Mouse (Mus musculus): ENCODE results near the gene Setd1a. TPM values are rescaled to one million over a fixed set of nuclear protein-coding genes. Genes with fewer than 3 reads are reported as not detected.
A peak's percentile ranks its signal among the peaks of the same experiment; 100 is the strongest.

Gene Setd1a
- polyA plus RNA-seq, 1 experiment: 51.7 TPM

DNA sequence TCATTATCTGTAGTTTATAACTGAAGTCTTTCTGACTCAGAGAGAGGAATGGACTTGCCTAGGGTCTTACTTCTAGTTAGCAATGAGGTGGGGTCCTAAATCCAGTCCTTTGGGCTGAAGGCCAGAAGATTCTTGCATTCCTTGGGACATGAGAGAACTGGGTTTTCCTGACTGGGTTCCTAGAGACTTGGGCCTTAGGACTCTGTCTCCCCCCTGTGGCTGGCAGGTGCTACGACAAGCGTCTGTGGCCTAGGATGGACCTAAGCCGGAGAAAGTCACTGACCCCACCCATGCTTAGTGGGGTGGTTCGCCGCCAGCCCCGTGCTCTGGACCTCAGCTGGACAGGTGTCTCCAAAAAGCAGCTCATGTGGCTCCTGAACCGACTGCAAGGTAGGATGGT lies 15.4 kb upstream of the Setd1a start:
- H3K36me3 ChIP-seq (ENCODE audit: control insufficient read depth, insufficient read depth, low read length, poor library complexity, severe bottlenecking): peaks cover 26% of the 10 kb centered on the region
- H3K27me3 ChIP-seq (ENCODE audit: control insufficient read depth, insufficient read depth, low read length, poor library complexity, severe bottlenecking): no peaks in the 10 kb centered on the region
- no peaks in the 10 kb centered on the region for H3K9me3 ChIP-seq (replicated peaks; ENCODE audit: control insufficient read depth, insufficient read depth, low read length, poor library complexity, severe bottlenecking)
- TF ChIP-seq CTCF (IDR thresholded peaks at IDR 0.05; ENCODE audit: low read depth, low read length) (peak; percentile 95), POLR2A (IDR thresholded peaks at IDR 0.05; ENCODE audit: insufficient read depth, low read length) (no peak)
- H3K27ac ChIP-seq (ENCODE audit: insufficient read depth, low read length): no peak overlapping the region
- no peak overlapping the region for H3K4me3 ChIP-seq (ENCODE audit: low read depth, low read length)
- H3K4me1 ChIP-seq (ENCODE audit: control insufficient read depth, insufficient read depth, low read length): no peaks in the 10 kb centered on the region
- no peak overlapping the region for H3K9ac ChIP-seq (ENCODE audit: low read depth, poor library complexity, severe bottlenecking)

DNA sequence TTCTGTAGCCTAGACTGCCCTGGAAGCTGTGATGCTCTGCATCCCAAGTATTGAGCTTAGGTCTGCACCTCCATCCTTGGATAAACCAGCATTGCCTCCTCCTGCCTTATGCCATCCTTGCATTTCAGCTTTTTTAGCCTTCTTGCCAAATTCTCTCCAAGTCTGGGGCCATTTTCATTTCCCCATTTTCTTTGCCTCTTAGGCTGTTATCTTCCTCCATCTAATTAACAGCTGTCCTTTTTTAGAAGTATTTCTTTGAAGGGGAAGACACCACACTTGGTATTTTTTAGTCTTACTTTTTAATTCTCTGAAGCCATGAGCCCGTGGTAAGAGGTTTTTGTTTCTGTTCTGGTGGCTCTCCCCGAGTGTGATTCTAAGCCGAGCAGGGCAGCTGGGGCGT lies 12.8 kb upstream of the Setd1a start:
- no peak overlapping the region for H3K4me3 ChIP-seq (ENCODE audit: low read depth, low read length)
- no peaks in the 10 kb centered on the region for H3K27me3 ChIP-seq (ENCODE audit: control insufficient read depth, insufficient read depth, low read length, poor library complexity, severe bottlenecking)
- H3K27ac ChIP-seq (ENCODE audit: insufficient read depth, low read length): no peak overlapping the region
- peaks cover 21% of the 10 kb centered on the region for H3K36me3 ChIP-seq (ENCODE audit: control insufficient read depth, insufficient read depth, low read length, poor library complexity, severe bottlenecking)
- no peaks in the 10 kb centered on the region for H3K9me3 ChIP-seq (replicated peaks; ENCODE audit: control insufficient read depth, insufficient read depth, low read length, poor library complexity, severe bottlenecking)
- no peaks in the 10 kb centered on the region for H3K4me1 ChIP-seq (ENCODE audit: control insufficient read depth, insufficient read depth, low read length)
- H3K9ac ChIP-seq (ENCODE audit: low read depth, poor library complexity, severe bottlenecking): no peak overlapping the region
- no peak for TF ChIP-seq EP300 (IDR thresholded peaks at IDR 0.05; ENCODE audit: insufficient read depth, low read depth, low read length)

DNA sequence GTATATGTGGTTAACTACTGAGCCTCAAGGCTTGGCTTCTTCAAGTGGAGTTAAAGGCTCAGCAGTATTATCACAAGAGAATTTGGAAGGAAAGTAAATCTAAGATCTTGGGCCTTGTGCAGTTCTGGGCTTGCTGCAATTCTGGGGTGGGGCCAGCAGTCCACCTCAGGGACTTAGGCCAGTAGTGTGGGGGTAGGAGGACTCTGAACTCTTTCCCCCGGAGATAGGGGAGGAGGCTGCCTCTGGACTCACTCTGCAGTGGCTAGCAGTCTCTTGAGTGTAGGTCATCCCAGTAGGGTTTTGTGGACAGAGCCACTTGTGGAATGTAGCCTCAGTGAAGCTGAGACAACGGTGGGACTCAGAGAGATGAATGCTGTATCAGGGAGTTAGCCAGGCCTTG lies 10.7 kb upstream of the Setd1a start:
- Histone ChIP-seq H3K9me3 (replicated peaks; ENCODE audit: control insufficient read depth, insufficient read depth, low read length, poor library complexity, severe bottlenecking) (no peaks in the 10 kb centered on the region), H3K4me1 (ENCODE audit: control insufficient read depth, insufficient read depth, low read length) (no peaks in the 10 kb centered on the region), H3K36me3 (ENCODE audit: control insufficient read depth, insufficient read depth, low read length, poor library complexity, severe bottlenecking) (peaks cover 17% of the 10 kb centered on the region), H3K27ac (ENCODE audit: insufficient read depth, low read length) (no peak overlapping the region), H3K4me3 (ENCODE audit: low read depth, low read length) (no peak overlapping the region), H3K9ac (ENCODE audit: low read depth, poor library complexity, severe bottlenecking) (no peak overlapping the region), H3K27me3 (ENCODE audit: control insufficient read depth, insufficient read depth, low read length, poor library complexity, severe bottlenecking) (no peaks in the 10 kb centered on the region)
- TF ChIP-seq POLR2A (IDR thresholded peaks at IDR 0.05; ENCODE audit: insufficient read depth, low read length) (no peak), CTCF (IDR thresholded peaks at IDR 0.05; ENCODE audit: low read depth, low read length) (no peak), EP300 (IDR thresholded peaks at IDR 0.05; ENCODE audit: insufficient read depth, low read depth, low read length) (no peak)

DNA sequence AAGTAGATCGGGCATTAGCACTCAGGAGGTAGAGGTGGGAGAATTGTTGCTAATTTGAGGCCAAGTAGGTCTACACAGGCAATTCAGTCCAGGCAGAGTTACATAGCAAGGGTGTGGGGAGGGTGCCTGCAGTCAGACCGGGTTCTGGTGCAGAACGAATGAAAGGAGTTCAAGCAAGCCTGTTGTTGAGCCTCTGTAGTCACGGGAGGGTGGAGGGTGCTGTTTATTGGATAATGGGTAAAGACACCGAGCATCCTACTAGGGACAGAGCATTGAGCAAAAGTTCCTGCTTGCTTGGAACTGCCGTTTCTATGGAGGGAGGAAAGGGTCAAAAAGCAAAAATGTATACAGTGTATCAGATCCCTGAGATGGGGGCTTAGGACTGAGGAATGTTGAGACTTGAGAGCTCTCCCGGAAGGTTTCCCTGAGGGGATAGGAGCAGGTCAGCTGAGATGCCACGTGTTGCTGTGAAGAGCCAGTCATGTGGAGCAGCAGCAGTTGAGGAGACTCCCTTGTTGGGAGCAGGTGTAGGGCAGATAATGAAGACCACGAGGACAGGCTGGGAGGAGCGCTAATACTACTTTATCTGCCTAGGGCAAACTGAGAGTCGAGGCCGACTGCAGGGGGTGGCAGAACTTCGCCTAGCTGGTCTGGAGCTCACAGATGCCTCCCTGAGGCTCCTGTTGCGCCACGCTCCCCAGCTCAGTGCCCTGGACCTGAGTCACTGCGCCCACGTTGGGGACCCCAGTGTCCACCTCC lies 9.4 kb upstream of the Setd1a start:
- Histone ChIP-seq H3K4me1 (ENCODE audit: control insufficient read depth, insufficient read depth, low read length) (no peaks in the 10 kb centered on the region), H3K27ac (ENCODE audit: insufficient read depth, low read length) (peak overlapping the region; percentile 51), H3K36me3 (ENCODE audit: control insufficient read depth, insufficient read depth, low read length, poor library complexity, severe bottlenecking) (peaks cover 17% of the 10 kb centered on the region), H3K9me3 (replicated peaks; ENCODE audit: control insufficient read depth, insufficient read depth, low read length, poor library complexity, severe bottlenecking) (no peaks in the 10 kb centered on the region), H3K9ac (ENCODE audit: low read depth, poor library complexity, severe bottlenecking) (no peak overlapping the region), H3K27me3 (ENCODE audit: control insufficient read depth, insufficient read depth, low read length, poor library complexity, severe bottlenecking) (no peaks in the 10 kb centered on the region), H3K4me3 (ENCODE audit: low read depth, low read length) (peak overlapping the region; percentile 56)
- TF ChIP-seq CTCF (IDR thresholded peaks at IDR 0.05; ENCODE audit: low read depth, low read length) (no peak), EP300 (IDR thresholded peaks at IDR 0.05; ENCODE audit: insufficient read depth, low read depth, low read length) (peak; percentile 90)

DNA sequence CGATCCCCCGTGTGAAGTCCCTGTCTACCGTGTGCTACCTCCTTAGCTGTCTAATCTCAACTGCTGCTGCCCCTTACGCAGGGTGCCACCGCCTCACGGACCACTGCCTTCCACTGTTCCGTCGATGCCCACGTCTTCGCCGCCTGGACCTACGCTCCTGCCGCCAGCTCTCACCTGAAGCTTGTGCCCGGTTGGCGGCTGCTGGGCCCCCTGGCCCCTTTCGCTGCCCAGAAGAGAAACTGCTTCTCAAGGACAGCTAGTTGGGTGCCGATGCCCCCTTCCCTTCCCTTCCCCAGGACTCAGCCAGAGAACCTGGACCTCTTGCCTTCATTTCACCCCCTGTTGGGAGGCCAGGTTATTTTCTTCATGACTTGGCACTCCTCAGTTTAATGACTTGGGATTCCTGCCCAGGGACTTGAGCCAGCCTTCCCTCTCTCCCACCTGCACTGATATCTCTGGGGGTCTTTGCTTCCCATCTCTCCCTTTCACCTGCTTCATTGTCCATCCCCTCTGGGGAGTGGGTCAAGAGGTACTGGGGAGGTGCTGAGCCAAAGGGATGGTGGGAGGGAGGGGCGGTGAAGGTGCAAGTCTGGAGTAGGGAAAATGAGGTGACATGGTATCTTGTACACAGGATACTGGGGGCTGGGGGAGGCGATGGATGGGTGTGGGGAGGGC lies 8.7 kb upstream of the Setd1a start:
- H3K9ac ChIP-seq (ENCODE audit: low read depth, poor library complexity, severe bottlenecking): no peak overlapping the region
- peak overlapping the region; percentile 21; the same call in 1 of the 2 replicates for H3K27ac ChIP-seq (ENCODE audit: insufficient read depth, low read length)
- no peaks in the 10 kb centered on the region for H3K9me3 ChIP-seq (replicated peaks; ENCODE audit: control insufficient read depth, insufficient read depth, low read length, poor library complexity, severe bottlenecking)
- no peaks in the 10 kb centered on the region for H3K4me1 ChIP-seq (ENCODE audit: control insufficient read depth, insufficient read depth, low read length)
- TF ChIP-seq POLR2A (IDR thresholded peaks at IDR 0.05; ENCODE audit: insufficient read depth, low read length) (no peak), EP300 (IDR thresholded peaks at IDR 0.05; ENCODE audit: insufficient read depth, low read depth, low read length) (no peak), CTCF (IDR thresholded peaks at IDR 0.05; ENCODE audit: low read depth, low read length) (no peak)
- no peaks in the 10 kb centered on the region for H3K27me3 ChIP-seq (ENCODE audit: control insufficient read depth, insufficient read depth, low read length, poor library complexity, severe bottlenecking)
- H3K4me3 ChIP-seq (ENCODE audit: low read depth, low read length): peak overlapping the region; percentile 56
- peaks cover 12% of the 10 kb centered on the region for H3K36me3 ChIP-seq (ENCODE audit: control insufficient read depth, insufficient read depth, low read length, poor library complexity, severe bottlenecking)

DNA sequence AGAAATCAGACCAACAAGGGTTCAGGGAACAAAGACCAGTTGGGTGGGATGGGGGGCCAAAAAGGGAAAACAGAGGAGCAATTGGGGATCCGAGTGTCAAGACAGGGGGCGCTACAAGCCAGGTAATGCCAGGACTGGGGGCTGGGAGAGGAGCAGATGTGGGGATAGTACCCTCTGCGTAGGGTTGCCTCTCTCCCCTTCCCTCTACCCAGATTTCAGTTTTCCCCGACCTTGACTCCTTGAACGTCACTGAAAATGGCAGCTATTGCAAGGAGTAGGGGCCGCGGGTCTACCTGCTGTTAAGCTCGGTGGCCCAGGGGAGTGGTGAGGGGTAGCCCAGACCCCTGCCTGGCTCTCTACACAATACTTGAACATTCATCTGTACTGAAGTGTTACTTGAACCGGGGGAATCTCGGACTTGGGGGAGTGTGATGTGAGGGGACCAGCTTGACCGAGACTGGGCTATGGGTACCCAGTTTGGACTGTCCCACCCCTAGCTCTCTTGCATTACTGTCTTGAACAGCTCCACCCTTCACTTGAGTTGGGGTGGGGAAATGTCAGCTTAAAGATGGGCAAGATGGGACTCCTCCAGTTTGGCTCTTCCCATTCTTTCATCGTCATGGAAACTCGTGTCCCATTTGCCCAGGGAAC lies 8.0 kb upstream of the Setd1a start:
- H3K4me1 ChIP-seq (ENCODE audit: control insufficient read depth, insufficient read depth, low read length): no peaks in the 10 kb centered on the region
- H3K27ac ChIP-seq (ENCODE audit: insufficient read depth, low read length): peak overlapping the region; percentile 26; the same call in 1 of the 2 replicates
- no peaks in the 10 kb centered on the region for H3K9me3 ChIP-seq (replicated peaks; ENCODE audit: control insufficient read depth, insufficient read depth, low read length, poor library complexity, severe bottlenecking)
- no peaks in the 10 kb centered on the region for H3K27me3 ChIP-seq (ENCODE audit: control insufficient read depth, insufficient read depth, low read length, poor library complexity, severe bottlenecking)
- no peak for TF ChIP-seq EP300 (IDR thresholded peaks at IDR 0.05; ENCODE audit: insufficient read depth, low read depth, low read length)
- TF ChIP-seq CTCF (IDR thresholded peaks at IDR 0.05; ENCODE audit: low read depth, low read length): peak; percentile 48
- H3K9ac ChIP-seq (ENCODE audit: low read depth, poor library complexity, severe bottlenecking): no peak overlapping the region
- peaks cover 8% of the 10 kb centered on the region for H3K36me3 ChIP-seq (ENCODE audit: control insufficient read depth, insufficient read depth, low read length, poor library complexity, severe bottlenecking)
- peak overlapping the region; percentile 56 for H3K4me3 ChIP-seq (ENCODE audit: low read depth, low read length)

All from ES-Bruce4 (cell line).